Mouse (Mus musculus) layer of hippocampus, adult 9-11 months (tissue): ENCODE measurements around the gene Gng3.
"Not testable (repeated sequence)": the region's sequence is repeated elsewhere in the genome, so short reads cannot be mapped to it uniquely, and the experiment has no call there.

Source experiments
- DNase-seq: peaks from one replicate; pipeline ENCODE4 v3.0.0; 2022

Gng3 gene

GRCm38 (mm10) chr19:8844371-8845129 lies 5.6 kb upstream of the Gng3 start:
- peak; percentile 59 for DNase-seq

- DNase-seq = no peak
Observed at GRCm38 (mm10) chr19:8842961-8843360, 4.0 kb upstream of the Gng3 start.

- no peak for DNase-seq
Observed at GRCm38 (mm10) chr19:8841012-8841411, 2.0 kb upstream of the Gng3 start.

- peak; percentile 75 for DNase-seq
Observed at GRCm38 (mm10) chr19:8839908-8840791, 1.2 kb upstream of the Gng3 start.

- DNase-seq = no peak
Observed at GRCm38 (mm10) chr19:8838041-8838730, 808 bp downstream of the Gng3 start.

DNA sequence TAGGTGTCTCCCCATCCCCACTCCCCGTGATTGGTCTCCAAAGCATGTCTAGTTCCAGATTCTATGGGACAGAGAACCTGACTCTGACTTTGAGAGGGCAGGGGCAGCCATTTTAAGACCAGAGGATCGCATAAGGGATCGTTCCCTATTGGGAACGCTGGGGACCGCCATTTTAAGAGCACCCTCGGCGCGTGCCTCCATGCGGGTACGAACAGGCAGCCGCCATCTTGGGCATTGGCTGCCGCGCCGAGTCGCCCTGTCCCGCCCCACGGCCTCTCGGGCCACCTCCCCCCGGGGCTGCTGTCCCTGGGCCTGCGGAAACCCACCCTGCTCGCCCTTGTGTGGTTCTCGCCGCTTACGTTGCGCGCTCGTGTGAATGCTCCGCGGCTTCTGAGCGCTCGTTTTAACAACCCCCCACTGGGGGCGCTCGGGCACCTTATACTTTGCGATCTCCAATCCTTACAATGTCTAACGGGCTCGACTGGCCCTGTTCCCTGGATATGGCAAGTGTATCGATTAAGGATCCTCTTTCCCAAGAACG lies 1.7 kb downstream of the Gng3 start, which contains the start of gene Bscl2:
Gene Bscl2 (plus strand): TSS at position 217 of the 541 bp plus-strand sequence.
- peak; percentile 93 for DNase-seq

DNA sequence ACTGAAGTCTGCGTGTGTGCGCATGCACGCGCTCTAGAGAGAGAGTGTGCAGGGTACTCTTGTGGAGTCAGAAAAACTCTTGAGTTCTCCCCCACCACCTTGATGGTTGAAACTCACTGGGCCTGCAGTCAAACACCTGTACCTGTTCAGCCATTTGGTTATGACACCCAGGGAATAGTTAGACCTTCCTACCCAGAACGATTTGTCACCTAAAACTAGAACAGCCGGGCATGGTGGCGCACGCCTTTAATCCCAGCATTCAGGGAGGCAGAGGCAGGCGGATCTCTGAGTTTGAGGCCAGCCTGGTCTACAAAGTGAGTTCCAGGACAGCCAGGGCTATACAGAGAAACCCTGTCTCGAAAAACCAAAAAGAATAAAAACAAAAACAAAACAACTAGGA lies 2.7 kb downstream of the Gng3 start:
- DNase-seq = not testable (repeated sequence)

DNA sequence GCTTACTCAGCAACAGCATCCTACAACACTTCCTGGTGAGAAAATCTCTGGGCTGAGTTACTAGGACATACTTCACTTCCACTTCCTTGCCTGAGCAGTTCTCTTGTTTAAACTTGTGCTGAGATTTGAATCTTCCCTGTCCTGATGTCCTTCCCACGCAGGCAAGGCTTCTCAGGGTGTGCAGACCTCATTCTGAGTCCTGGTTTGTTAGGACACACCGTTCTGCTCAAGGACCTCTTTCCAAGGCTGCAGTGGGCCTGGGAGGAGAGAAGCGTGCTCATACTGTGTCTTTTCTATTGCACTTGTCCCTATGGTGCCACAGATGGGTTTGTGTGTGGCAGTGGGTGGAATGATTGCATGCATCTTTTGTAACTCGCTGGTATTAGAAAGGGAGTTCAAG lies 6.0 kb downstream of the Gng3 start:
- no peak for DNase-seq

DNA sequence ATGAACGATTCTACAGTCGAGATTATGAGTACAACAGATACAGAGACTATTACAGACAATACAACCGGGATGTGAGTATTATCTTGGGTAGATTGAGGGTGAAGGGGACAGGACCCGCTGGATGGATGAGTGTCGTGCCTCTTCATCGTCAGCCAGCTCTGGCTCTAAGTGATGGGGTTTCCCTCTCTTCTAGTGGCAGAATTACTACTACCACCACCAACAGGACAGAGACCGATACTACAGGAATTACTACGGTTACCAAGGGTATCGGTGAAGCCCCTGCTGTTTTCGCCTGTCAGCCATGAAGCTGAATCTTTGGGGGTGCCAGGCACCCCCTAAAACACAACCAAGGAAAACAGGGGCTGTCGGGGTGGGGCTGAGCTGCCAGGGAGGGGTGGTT lies 7.7 kb downstream of the Gng3 start:
- no peak for DNase-seq

GRCm38 (mm10) chr19:8830664-8831063 lies 8.3 kb downstream of the Gng3 start:
- DNase-seq = no peak

DNA sequence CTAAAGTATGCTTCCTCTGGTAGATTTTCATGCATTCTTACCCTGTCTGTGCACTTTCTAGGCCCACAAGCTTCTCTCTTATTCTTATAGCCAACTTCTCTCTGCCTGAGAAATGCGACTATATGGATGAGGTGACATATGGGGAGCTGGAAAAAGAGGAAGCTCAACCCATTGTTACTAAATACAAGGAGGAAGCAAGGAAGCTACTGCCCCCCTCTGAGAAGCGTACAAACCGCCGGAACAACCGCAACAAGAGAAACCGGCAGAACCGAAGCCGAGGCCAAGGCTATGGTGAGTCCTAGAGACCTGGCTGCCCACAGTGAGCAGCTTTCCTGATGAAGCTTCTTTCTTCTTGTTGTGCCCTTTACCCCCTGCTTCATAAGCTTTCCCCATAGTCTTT lies 9.3 kb downstream of the Gng3 start, which contains the start of gene AC129217.1:
Gene AC129217.1 (plus strand): TSS at position 114 of the 400 bp plus-strand sequence.
- DNase-seq = no peak

- DNase-seq = no peak
Observed at GRCm38 (mm10) chr19:8822696-8823095, 16.3 kb downstream of the Gng3 start.

DNA sequence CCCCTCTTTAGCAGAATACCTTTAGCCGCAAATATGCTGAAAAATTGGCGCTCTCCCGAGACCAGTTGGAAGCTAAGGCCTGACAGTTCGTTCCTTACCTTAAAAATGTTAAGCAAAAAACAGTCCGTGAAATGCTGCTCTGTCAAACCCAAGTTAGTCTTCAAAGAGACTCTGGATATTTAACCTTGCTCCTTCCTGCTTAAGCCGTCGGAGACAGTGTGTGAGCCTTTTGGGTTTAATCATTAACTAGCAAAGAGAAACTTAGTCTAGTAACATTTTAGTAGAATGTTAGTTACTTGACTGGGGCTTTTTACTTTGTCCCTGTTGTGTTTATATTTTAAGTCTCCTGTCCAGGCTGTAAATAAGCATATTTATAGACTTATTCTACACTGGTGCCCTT lies 17.8 kb downstream of the Gng3 start:
- DNase-seq = no peak

DNA sequence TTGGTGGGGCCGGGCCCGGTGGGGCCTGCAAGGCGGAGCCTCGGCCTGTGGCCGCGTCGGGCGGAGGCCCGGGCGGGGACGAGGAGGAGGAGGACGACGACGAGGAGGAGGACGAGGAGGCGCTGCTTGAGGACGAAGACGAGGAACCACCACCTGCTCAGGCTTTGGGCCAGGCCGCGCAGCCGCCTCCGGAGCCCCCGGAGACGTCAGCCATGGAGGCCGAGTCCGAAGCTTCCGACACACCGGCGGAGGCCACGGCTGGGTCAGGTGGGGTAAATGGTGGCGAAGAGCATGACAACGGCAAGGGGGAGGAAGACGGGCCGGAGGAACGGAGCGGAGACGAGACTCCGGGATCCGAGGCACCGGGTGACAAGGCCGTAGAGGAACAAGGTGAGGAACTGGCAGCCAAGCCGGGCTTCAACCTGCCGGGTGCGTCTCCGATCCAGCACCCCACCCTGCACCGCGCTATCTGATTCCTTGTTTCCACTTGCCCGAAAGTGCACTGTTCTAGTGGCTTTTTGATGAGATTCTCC lies 18.5 kb downstream of the Gng3 start:
- DNase-seq = no peak

- peak; percentile 99 for DNase-seq
Observed at GRCm38 (mm10) chr19:8819596-8820423, 19.2 kb downstream of the Gng3 start, which contains the start of gene Hnrnpul2. Gene Hnrnpul2 (plus strand): TSS chr19:8820010.

- peak; percentile 99 for DNase-seq
Observed at GRCm38 (mm10) chr19:8818801-8819595, 20.0 kb downstream of the Gng3 start, which contains the start of gene Ttc9c. Gene Ttc9c (minus strand): TSS chr19:8819333.

DNA sequence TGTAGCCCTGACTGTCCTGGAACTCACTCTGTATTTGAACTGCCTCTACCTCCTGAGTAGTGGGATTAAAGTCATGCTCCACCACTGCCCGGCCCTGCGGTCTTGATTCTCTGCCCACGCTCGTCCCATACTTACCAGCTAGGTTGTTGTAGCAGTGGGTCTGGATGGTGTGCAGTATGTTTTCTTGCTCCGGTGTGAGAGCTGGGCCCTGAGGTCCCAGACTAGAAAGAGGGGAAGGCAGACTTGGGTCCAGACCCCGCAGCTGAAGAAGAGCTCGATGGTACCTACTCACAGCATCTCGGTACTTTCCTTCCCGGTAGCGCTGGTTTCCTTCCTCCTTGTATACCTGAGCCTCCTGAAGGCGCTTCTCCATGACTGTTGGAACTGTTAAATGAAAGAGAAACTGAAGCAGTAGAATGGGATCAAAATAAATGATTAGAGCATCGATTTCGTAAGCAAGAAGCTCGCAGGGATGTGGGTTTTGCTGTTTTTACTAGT lies 20.6 kb downstream of the Gng3 start:
- no peak for DNase-seq

DNA sequence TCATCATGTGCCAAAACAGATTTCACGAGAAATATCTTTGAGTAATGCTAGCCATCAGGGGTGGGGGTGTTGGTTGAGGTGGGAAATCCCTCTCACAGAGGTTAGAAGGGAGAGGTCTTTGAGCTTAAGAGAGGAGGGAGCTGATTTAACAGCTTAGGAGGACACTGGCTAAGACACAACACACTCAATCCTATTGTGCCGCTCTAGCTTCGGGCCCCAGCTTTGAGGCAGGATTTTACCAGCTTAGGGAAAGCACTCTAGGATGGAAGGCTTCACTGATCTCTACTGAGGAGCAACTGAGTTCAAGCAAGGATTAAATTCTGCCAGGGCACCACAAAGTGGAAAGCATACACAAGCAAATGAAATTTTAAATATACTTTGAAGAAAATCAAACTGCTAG lies 22.0 kb downstream of the Gng3 start:
- no peak for DNase-seq

DNA sequence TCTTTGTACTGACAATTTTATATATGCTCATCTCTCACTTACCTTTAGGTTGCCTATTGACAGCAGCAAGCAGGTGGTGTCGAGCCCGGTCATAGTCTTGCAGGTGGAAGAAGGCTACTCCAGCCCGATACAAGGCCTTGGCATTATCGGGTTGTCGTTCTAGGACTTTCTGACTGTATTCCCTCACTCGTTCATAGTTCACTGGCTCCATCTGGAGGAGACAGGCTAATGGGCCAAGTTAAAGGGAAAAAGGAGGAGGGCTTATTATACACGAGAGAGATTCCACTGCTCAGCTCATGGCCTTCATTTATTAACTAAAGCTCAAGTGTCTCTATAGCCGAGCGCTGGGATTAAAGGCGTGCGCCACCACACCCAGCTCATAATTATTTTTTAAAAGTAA lies 23.2 kb downstream of the Gng3 start:
- no peak for DNase-seq

- DNase-seq = no peak
Observed at GRCm38 (mm10) chr19:8806810-8807209, 32.2 kb downstream of the Gng3 start.
